Mouse (Mus musculus): ENCODE results near the gene Tcf25. TPM values are rescaled to one million over a fixed set of nuclear protein-coding genes. Genes with fewer than 3 reads are reported as not detected.
A peak's percentile ranks its signal among the peaks of the same experiment; 100 is the strongest.

Gene Tcf25
- polyA plus RNA-seq, 1 experiment from 2014 or later: 146 TPM

- no peaks in the 10 kb centered on the region for H3K36me3 ChIP-seq (ENCODE audit: control insufficient read depth, insufficient read depth, low read length)
- ATAC-seq (ENCODE audit: low FRiP score, low TSS enrichment) (no peak), DNase-seq (ENCODE audit: low spot score) (no peak)
- H3K4me2 ChIP-seq (replicated peaks; ENCODE audit: low read depth): no peak overlapping the region
- no peak overlapping the region for H3K4me3 ChIP-seq (ENCODE audit: low read depth, low read length)
- H3K9me3 ChIP-seq (ENCODE audit: control insufficient read depth, low read length): no peaks in the 10 kb centered on the region
- H3K9ac ChIP-seq (ENCODE audit: low read length): no peak overlapping the region
- whole genome bisulfite sequencing: 36% methylated on average over 11 of the region's 11 CpGs
- no peak overlapping the region for H3K27ac ChIP-seq (replicated peaks)
- H3K4me1 ChIP-seq (replicated peaks; ENCODE audit: control insufficient read depth, insufficient read depth): no peaks in the 10 kb centered on the region
- H3K27me3 ChIP-seq (ENCODE audit: control insufficient read depth, insufficient read depth, low read length): no peaks in the 10 kb centered on the region
- TF ChIP-seq CTCF (IDR thresholded peaks at IDR 0.05; ENCODE audit: low read depth) (no peak), EP300 (optimal IDR thresholded peaks at IDR 0.05) (no peak)
Observed at GRCm38 (mm10) chr8:123353216-123353615, 20.3 kb upstream of the Tcf25 start.

- DNase-seq (ENCODE audit: low spot score): peak; percentile 81
- H3K9ac ChIP-seq (ENCODE audit: low read length): no peak overlapping the region
- no peaks in the 10 kb centered on the region for H3K27me3 ChIP-seq (ENCODE audit: control insufficient read depth, insufficient read depth, low read length)
- H3K27ac ChIP-seq (replicated peaks): no peak overlapping the region
- peak; percentile 38; the same call in 1 of the 2 replicates for ATAC-seq (ENCODE audit: low FRiP score, low TSS enrichment)
- WGBS: 45% methylated on average over 12 of the region's 12 CpGs
- TF ChIP-seq EP300 (optimal IDR thresholded peaks at IDR 0.05): no peak
- peak; percentile 97 for TF ChIP-seq CTCF (IDR thresholded peaks at IDR 0.05; ENCODE audit: low read depth)
- no peaks in the 10 kb centered on the region for H3K36me3 ChIP-seq (ENCODE audit: control insufficient read depth, insufficient read depth, low read length)
- no peak overlapping the region for H3K4me2 ChIP-seq (replicated peaks; ENCODE audit: low read depth)
- H3K4me1 ChIP-seq (replicated peaks; ENCODE audit: control insufficient read depth, insufficient read depth): no peaks in the 10 kb centered on the region
- H3K4me3 ChIP-seq (ENCODE audit: low read depth, low read length): no peak overlapping the region
- H3K9me3 ChIP-seq (ENCODE audit: control insufficient read depth, low read length): no peaks in the 10 kb centered on the region
Observed at GRCm38 (mm10) chr8:123361082-123361739, 12.3 kb upstream of the Tcf25 start.

- H3K9me3 ChIP-seq (ENCODE audit: control insufficient read depth, low read length): no peaks in the 10 kb centered on the region
- WGBS: 0% methylated on average over 14 of the region's 20 CpGs
- peak; percentile 86 for ATAC-seq (ENCODE audit: low FRiP score, low TSS enrichment)
- DNase-seq (ENCODE audit: low spot score): peak; percentile 94
- H3K27ac ChIP-seq (replicated peaks): peak overlapping the region; percentile 98
- peak overlapping the region; percentile 94 for H3K9ac ChIP-seq (ENCODE audit: low read length)
- no peaks in the 10 kb centered on the region for H3K27me3 ChIP-seq (ENCODE audit: control insufficient read depth, insufficient read depth, low read length)
- H3K4me1 ChIP-seq (replicated peaks; ENCODE audit: control insufficient read depth, insufficient read depth): no peaks in the 10 kb centered on the region
- H3K4me3 ChIP-seq (ENCODE audit: low read depth, low read length): peak overlapping the region; percentile 84
- peak overlapping the region; percentile 86 for H3K4me2 ChIP-seq (replicated peaks; ENCODE audit: low read depth)
- H3K36me3 ChIP-seq (ENCODE audit: control insufficient read depth, insufficient read depth, low read length): no peaks in the 10 kb centered on the region
- TF ChIP-seq CTCF (IDR thresholded peaks at IDR 0.05; ENCODE audit: low read depth): no peak
- no peak for TF ChIP-seq EP300 (optimal IDR thresholded peaks at IDR 0.05)
Observed at GRCm38 (mm10) chr8:123374239-123374578, 656 bp downstream of the Tcf25 start.

- ATAC-seq (ENCODE audit: low FRiP score, low TSS enrichment): no peak
- no peak overlapping the region for H3K27ac ChIP-seq (replicated peaks)
- WGBS: 89% methylated on average over 10 of the region's 10 CpGs
- no peak overlapping the region for H3K4me3 ChIP-seq (ENCODE audit: low read depth, low read length)
- no peaks in the 10 kb centered on the region for H3K27me3 ChIP-seq (ENCODE audit: control insufficient read depth, insufficient read depth, low read length)
- no peak overlapping the region for H3K9ac ChIP-seq (ENCODE audit: low read length)
- no peaks in the 10 kb centered on the region for H3K36me3 ChIP-seq (ENCODE audit: control insufficient read depth, insufficient read depth, low read length)
- TF ChIP-seq CTCF (IDR thresholded peaks at IDR 0.05; ENCODE audit: low read depth): no peak
- no peaks in the 10 kb centered on the region for H3K4me1 ChIP-seq (replicated peaks; ENCODE audit: control insufficient read depth, insufficient read depth)
- H3K4me2 ChIP-seq (replicated peaks; ENCODE audit: low read depth): no peak overlapping the region
- no peak for DNase-seq (ENCODE audit: low spot score)
- H3K9me3 ChIP-seq (ENCODE audit: control insufficient read depth, low read length): no peaks in the 10 kb centered on the region
Observed at GRCm38 (mm10) chr8:123375701-123376100, 2.1 kb downstream of the Tcf25 start.

- no peaks in the 10 kb centered on the region for H3K27me3 ChIP-seq (ENCODE audit: control insufficient read depth, insufficient read depth, low read length)
- no peaks in the 10 kb centered on the region for H3K4me1 ChIP-seq (replicated peaks; ENCODE audit: control insufficient read depth, insufficient read depth)
- DNase-seq (ENCODE audit: low spot score): no peak
- H3K36me3 ChIP-seq (ENCODE audit: control insufficient read depth, insufficient read depth, low read length): no peaks in the 10 kb centered on the region
- TF ChIP-seq CTCF (IDR thresholded peaks at IDR 0.05; ENCODE audit: low read depth) (no peak), EP300 (optimal IDR thresholded peaks at IDR 0.05) (no peak)
- H3K4me3 ChIP-seq (ENCODE audit: low read depth, low read length): no peak overlapping the region
- H3K27ac ChIP-seq (replicated peaks): no peak overlapping the region
- ATAC-seq (ENCODE audit: low FRiP score, low TSS enrichment): no peak
- no peak overlapping the region for H3K4me2 ChIP-seq (replicated peaks; ENCODE audit: low read depth)
- H3K9me3 ChIP-seq (ENCODE audit: control insufficient read depth, low read length): no peaks in the 10 kb centered on the region
- no peak overlapping the region for H3K9ac ChIP-seq (ENCODE audit: low read length)
- 74% methylated on average over 8 of the region's 8 CpGs for WGBS
Observed at GRCm38 (mm10) chr8:123376106-123376505, 2.6 kb downstream of the Tcf25 start.

GRCm38 (mm10) chr8:123381711-123382110, 8.2 kb downstream of the Tcf25 start:
- no peak overlapping the region for H3K27ac ChIP-seq (replicated peaks)
- whole genome bisulfite sequencing: 83% methylated on average over 4 of the region's 4 CpGs
- H3K9me3 ChIP-seq (ENCODE audit: control insufficient read depth, low read length): no peaks in the 10 kb centered on the region
- ATAC-seq (ENCODE audit: low FRiP score, low TSS enrichment): no peak
- no peak for TF ChIP-seq CTCF (IDR thresholded peaks at IDR 0.05; ENCODE audit: low read depth)
- TF ChIP-seq EP300 (optimal IDR thresholded peaks at IDR 0.05): no peak
- DNase-seq (ENCODE audit: low spot score): no peak
- peaks cover 24% of the 10 kb centered on the region for H3K36me3 ChIP-seq (ENCODE audit: control insufficient read depth, insufficient read depth, low read length)
- no peaks in the 10 kb centered on the region for H3K27me3 ChIP-seq (ENCODE audit: control insufficient read depth, insufficient read depth, low read length)
- no peaks in the 10 kb centered on the region for H3K4me1 ChIP-seq (replicated peaks; ENCODE audit: control insufficient read depth, insufficient read depth)
- H3K4me3 ChIP-seq (ENCODE audit: low read depth, low read length): no peak overlapping the region
- H3K9ac ChIP-seq (ENCODE audit: low read length): no peak overlapping the region
- H3K4me2 ChIP-seq (replicated peaks; ENCODE audit: low read depth): no peak overlapping the region

Measured in stomach, postnatal 0 days (tissue).